Mouse (Mus musculus) hematopoietic stem cell, adult 5-6 weeks (primary cell): ENCODE results near the gene Il2rg. TPM values are rescaled to one million over a fixed set of nuclear protein-coding genes. Genes with fewer than 3 reads are reported as not detected.
A peak's percentile ranks its signal among the peaks of the same experiment; 100 is the strongest.

Source experiments
- ATAC-seq, 2 experiments: fragments of 125-278 bp in 1 of 2; replicated peaks in 1 of 2; 2 replicates each; pipeline ENCODE4 v1.8.0; 2016 to 2017; ENCODE audit warnings: inconsistent platforms in 2 of 2, mild to moderate bottlenecking in 2 of 2, moderate number of reproducible peaks in 2 of 2, low read depth in 1 of 2, moderate TSS enrichment in 1 of 2; ENCODE audit not compliant: low FRiP score in 2 of 2, poor library complexity in 2 of 2, severe bottlenecking in 2 of 2, insufficient read depth in 1 of 2, low TSS enrichment in 1 of 2
- total RNA-seq: library from RNA; stranded (forward); fragments of 172-1452, 232-1000 nt; gene quantifications from 2 replicates; pipeline ENCODE4 v1.2.3, GENCODE M21; 2017

The Il2rg gene
- total RNA-seq, result 114 and 157 TPM in 2 replicates

GRCm38 (mm10) chrX:101268025-101268754 lies at the start of gene Il2rg:
Gene Il2rg (minus strand): TSS chrX:101268255.
- ATAC-seq, result peak; percentile 80 to 86

DNA sequence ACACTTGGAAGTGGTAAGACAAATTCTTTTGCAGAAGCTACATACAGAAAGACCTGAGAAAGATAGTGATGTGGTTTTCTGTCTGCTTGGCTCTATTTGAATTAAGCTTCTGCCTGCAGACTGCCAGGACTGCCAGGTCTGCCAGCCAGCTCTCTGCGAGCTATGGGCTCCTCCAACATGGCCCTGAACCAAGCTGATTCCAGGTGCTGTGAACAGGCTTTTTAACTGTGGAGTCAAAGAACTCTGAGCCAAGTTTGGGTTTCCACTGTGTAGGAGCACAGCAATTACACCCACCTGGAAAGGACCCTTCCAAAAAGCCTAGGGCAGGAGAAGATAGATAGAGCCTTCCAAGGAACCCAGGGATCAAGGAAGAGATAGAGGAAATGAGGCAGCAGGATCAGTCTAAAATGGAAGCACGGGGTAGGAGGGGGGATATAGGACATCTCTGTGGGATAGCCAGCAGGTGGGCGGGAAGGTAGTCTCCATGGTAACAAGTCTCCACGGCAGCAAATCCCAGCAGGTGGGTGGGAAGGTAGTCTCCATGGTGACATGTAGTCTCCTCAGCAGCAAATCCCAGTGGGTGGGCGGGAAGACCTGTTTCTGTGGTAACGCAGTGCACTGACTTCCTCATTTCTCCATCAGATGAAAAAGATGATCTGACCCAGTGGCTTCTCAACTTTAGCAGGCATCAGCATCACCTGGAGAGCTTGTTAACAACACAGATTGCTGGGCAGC lies 45.7 kb upstream of the Il2rg start:
- ATAC-seq, result no peak

DNA sequence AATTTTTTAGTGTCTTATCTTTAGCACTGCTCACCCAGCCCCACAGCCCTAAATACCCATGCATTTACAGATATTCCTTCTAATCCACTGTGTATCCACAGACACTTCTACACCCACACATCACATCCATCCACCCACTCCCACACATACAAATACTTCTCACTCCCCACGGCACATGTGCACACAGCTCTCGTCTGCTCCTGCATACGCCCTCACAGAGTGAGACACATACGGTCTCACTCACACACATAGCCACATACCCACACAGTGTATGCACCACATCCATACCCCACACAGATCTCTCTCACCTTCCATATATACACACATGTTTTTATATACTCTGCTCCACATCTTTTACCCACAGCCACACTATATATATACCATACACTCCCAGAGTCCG lies 41.2 kb upstream of the Il2rg start:
- ATAC-seq, result no peak

- ATAC-seq, result no peak
These were observed 36.6 kb upstream of the Il2rg start for GRCm38 (mm10) chrX:101304646-101305045.

DNA sequence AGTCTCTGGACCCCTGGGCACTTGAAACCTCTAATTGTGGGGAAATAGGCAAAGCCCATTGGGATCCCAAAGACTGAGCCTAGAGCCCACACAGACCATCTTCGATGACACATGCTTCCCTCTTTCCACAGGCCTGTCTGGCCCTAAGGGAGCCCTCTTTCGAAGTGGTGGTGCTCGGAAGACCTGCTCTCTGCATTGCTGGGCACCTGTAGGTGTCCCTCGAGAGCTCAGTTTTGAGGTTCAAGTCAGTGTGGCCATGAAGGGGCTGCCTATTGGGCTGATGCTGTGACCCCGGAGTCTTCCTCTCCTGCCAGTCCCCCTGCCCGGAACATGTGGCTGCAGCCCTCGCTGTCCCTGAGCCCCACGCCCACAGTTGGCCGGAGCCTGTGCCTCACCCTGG lies 33.6 kb upstream of the Il2rg start:
- ATAC-seq, result no peak

DNA sequence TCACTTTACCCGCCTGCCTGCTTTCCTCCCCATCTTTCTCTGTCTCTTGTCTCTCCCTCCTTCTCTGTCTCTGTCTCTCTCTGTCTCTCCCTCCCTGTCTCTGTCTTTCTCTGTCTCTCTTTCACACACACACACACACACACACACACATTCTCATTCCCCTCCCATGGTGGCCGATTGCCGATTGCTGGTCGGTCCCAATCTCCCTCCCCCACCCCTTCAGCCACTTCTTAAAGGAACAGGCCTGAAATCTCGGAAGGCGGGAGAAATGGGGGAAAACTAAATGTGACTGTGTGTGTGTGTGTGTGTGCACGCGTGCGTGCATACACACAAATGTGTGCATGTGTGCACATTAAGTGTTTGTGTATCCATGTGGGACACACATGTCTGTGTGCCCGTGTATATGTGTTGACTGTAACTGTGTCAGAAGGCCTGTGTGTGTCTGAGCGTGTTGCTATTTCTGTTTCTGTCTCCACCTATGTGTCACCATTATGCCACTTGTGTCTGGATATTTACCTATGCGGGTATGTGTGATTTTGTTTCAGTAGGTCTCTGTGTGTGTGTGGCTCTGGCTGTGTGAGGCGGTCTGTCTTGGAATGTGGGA lies 32.5 kb upstream of the Il2rg start:
- no peak for ATAC-seq

DNA sequence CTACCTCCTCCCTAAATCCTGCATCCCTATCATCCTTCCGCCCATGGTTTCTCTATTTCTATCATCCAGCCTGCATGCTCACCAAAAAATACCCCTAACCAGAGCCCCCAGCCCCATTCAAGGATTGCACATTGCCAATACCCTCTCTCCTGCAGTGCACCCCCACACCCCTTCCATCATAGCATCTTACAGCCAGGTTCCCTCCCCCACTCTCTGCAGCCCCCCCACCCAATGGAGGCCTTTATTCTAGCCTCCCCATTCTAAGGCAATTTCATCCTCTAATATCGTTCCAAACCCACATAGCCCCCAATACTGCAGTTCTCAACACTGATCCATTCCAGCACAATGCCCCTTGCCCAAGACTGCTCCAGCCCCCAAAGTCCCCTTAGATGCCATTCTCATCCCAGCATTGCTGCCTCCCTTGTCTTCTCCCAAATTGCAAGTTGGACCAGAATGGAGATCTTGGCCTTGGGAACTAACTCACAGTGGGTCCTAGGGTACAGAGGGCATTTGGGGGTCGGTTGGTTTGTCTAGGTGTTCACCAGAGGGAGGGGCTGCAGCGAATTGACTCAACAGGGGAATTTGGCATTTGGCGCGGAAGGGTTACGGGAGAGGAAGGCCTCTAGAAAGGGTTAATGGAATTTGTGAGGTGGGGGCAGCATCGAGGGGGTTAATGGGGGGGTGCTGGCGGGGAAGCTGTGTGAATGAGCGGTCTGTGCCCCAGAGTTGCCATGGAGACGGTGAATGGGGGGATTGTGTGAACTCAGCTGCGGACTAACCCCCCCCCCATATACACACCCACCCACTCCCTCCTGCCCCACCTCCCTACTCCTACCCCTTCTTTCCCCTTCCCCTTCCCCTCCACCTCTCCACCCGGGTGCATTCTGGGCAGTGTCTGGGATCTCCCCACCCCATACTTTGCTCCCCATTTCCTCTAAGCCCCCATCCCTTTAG lies 31.7 kb upstream of the Il2rg start:
- no peak for ATAC-seq

DNA sequence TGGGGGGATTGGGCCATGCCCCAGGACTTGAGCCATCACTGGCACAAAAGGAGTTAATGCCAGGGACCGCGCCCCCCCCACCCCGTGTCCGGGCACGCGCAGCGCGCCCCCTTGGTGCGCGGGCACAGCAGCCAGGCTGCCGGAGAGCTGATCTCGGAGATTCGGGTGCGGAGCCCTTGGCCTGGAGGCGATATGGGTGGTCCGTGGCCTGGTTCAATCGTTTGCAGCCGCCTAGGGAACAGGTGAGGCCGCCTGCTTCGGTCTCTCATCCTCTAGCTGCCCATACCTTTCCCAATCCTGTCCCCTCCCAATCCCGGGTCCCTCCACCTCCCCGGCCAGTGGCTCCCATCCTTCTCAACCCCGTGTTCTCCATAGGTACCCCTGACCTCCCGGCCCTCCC lies 31.0 kb upstream of the Il2rg start, which contains the start of gene Nlgn3:
Gene Nlgn3 (plus strand): TSS at position 114 of the 400 bp plus-strand sequence.
- no peak for ATAC-seq

- no peak for ATAC-seq
These were observed 22.1 kb upstream of the Il2rg start for GRCm38 (mm10) chrX:101290111-101290510.

GRCm38 (mm10) chrX:101289037-101289436 lies 21.0 kb upstream of the Il2rg start:
- ATAC-seq, result no peak

DNA sequence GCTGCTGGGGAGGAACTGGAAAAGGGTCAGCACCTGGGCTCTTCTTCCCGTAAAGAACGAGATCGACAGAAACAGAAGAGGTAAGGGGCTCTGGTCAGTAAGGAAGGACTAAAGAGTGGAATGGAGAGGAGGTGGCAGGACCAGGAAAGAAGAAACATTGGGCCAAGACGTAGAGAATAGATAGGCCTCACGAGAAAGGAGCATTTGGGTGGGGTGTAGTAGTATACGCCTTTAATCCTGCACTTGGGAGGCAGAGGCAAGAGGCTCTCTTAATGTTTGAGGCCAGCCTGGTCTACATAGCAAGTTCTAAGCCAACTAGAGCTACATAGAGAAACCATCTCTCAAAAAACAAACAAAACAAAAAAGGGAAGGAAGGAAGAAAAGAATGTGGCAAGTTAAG lies 20.4 kb upstream of the Il2rg start:
- no peak for ATAC-seq

DNA sequence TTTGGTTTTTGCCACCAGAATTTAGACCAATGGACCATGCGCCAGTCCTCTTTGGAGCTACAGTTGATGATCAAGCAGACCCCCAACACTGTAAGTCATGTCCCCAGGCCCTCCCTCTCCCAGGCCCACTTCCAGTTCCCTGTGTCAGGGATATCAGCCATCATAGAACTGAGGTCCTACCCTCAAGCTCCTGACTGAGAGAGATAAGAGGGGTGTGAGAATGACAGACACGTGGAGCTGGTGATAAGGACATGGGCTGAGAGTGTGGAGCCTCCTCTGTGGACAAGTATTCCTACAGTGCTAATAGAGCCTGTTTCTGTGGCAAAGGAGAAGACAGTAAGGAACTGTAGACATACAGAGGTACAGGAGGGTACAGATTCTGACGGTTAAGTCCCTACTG lies 19.5 kb upstream of the Il2rg start:
- ATAC-seq, result no peak; a peak in 1 of 4 replicates

DNA sequence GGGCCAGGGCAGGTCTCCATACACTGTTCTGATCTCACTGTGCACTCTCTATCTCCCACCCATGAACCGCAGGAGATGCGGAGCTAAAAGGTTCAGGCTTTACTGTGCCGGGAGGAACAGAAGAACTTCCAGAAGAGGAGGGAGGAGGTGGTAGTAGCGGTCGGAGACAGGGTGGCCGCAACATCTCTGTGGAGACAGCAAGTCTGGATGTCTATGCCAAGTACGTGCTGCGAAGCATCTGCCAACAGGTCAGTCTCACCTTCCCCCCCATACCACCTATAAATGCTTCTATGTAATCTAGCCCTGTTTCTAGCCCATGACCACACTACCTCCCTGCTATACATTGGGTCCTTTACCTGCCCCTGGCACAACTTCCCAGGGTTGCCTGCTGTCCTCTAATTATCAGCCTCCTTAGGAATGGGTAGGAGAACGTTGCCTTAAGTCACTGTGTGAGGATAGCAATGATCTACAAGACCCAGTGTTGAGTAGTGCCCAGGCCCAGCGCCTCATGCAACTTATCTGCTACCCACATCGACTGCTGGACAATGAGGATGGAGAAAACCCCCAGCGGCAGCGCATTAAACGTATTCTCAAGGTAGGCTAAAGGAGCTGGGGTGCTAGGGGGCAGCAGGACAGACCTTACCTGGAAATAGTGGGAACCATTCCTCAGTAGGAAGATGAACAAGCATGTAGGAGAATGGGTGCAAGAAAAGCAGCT lies 18.1 kb upstream of the Il2rg start:
- ATAC-seq, result no peak

DNA sequence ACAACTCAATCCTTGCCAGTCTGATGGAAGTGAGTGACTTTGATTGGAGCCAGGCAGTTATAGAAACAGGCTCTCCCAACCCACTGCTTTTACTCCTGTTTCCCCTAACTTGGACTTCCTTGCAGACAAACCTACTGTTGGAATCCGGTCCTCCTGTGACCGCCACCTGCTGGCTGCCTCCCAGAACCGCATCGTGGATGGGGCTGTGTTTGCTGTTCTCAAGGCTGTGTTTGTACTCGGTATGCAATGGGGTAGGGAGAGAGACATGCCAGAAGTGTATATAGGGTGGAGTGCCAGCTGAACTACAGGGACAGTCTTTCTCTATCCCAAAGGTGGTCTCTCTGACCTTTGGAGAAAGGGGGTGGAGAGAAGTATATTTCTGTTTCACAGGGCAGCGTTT lies 17.5 kb upstream of the Il2rg start:
- ATAC-seq, result peak; percentile 45 to 62; a peak in 1 of 4 replicates

DNA sequence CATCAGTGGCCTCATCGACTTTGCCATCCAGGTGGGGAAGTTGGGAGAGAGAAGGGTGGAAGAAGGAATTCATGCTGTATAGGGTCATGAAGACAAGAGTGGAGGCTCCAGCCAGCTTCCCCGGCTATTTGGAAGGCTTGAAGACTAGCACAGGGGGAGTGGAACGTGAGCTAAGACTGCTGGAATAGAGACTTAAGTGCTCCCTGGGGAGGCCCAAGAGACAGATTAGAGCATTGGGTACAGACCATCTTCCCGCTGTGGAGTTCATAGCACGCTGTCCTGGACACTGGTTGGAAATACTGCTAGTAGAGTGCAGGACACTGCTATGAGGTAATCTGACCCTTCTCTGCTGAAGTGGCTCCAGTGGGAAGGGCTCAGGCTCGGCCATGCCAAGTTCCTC lies 14.8 kb upstream of the Il2rg start:
- ATAC-seq, result no peak

- peak; percentile 96 to 99 for ATAC-seq
These were observed 6.1 kb upstream of the Il2rg start, which contains the start of gene Med12 for GRCm38 (mm10) chrX:101273875-101274738. Gene Med12 (plus strand): TSS chrX:101274030.
